Mouse (Mus musculus): ENCODE data around the gene Cd9. TPM values are rescaled to one million over a fixed set of nuclear protein-coding genes. Genes with fewer than 3 reads are reported as not detected.

The Cd9 gene
- total RNA-seq, 2 experiments from 2014 or later, result 39.6 to 40.7 TPM

- intact Hi-C loops (cut with DNase I), result no loop called here
Measured at GRCm38 (mm10) chr6:125469222-125469621, 25.4 kb downstream of the Cd9 start.

GRCm38 (mm10) chr6:125468179-125468960 lies 26.2 kb downstream of the Cd9 start:
- TF ChIP-seq CTCF (IDR thresholded peaks at IDR 0.05), result no peak
- peak in 1 of 2 experiments; percentile 18 for DNase-seq (ENCODE audit: extremely low spot score in 1 of 2, low spot score in 2 of 2)
- peak overlapping the region; percentile 64; the same call in 1 of the 2 replicates for H3K27ac ChIP-seq
- intact Hi-C loops (cut with DNase I), result loop anchor here (1.0 kb wide), 1 partner anchor 42 kb away; no protein-coding TSS in a partner anchor
- H3K4me3 ChIP-seq, result no peak overlapping the region

More at GRCm38 (mm10) chr6:125469222-125469621, 25.4 kb downstream of the Cd9 start:
- DNase-seq (ENCODE audit: extremely low spot score in 1 of 2, low spot score in 2 of 2), result no peak
- Histone ChIP-seq H3K27ac (no peak overlapping the region), H3K4me3 (no peak overlapping the region)
- no peak for TF ChIP-seq CTCF (IDR thresholded peaks at IDR 0.05)

- peak; percentile 48 for TF ChIP-seq CTCF (IDR thresholded peaks at IDR 0.05)
- Histone ChIP-seq H3K27ac (peak overlapping the region; percentile 64; the same call in 1 of the 2 replicates), H3K4me3 (no peak overlapping the region)
- intact Hi-C loops (cut with DNase I), result no loop called here
- DNase-seq (ENCODE audit: extremely low spot score in 1 of 2, low spot score in 2 of 2), result peak; percentile 21 to 58
Measured at GRCm38 (mm10) chr6:125467301-125467715, 27.3 kb downstream of the Cd9 start.

- TF ChIP-seq CTCF (IDR thresholded peaks at IDR 0.05), result no peak
- intact Hi-C loops (cut with DNase I), result no loop called here
- no peak overlapping the region for H3K27ac ChIP-seq
- DNase-seq (ENCODE audit: extremely low spot score in 1 of 2, low spot score in 2 of 2), result no peak
- no peak overlapping the region for H3K4me3 ChIP-seq
Measured at GRCm38 (mm10) chr6:125462312-125462711, 32.3 kb downstream of the Cd9 start.

GRCm38 (mm10) chr6:125461788-125462187 lies 32.8 kb downstream of the Cd9 start:
- no peak for DNase-seq (ENCODE audit: extremely low spot score in 1 of 2, low spot score in 2 of 2)
- TF ChIP-seq CTCF (IDR thresholded peaks at IDR 0.05), result no peak
- Histone ChIP-seq H3K27ac (no peak overlapping the region), H3K4me3 (no peak overlapping the region)
- intact Hi-C loops (cut with DNase I), result no loop called here

GRCm38 (mm10) chr6:125461325-125461724 lies 33.3 kb downstream of the Cd9 start:
- intact Hi-C loops (cut with DNase I), result no loop called here
- Histone ChIP-seq H3K4me3 (no peak overlapping the region), H3K27ac (no peak overlapping the region)
- no peak for TF ChIP-seq CTCF (IDR thresholded peaks at IDR 0.05)
- no peak for DNase-seq (ENCODE audit: extremely low spot score in 1 of 2, low spot score in 2 of 2)

GRCm38 (mm10) chr6:125460589-125460988 lies 34.0 kb downstream of the Cd9 start:
- intact Hi-C loops (cut with DNase I), result no loop called here
- no peak overlapping the region for H3K27ac ChIP-seq
- DNase-seq (ENCODE audit: extremely low spot score in 1 of 2, low spot score in 2 of 2), result no peak
- no peak overlapping the region for H3K4me3 ChIP-seq
- TF ChIP-seq CTCF (IDR thresholded peaks at IDR 0.05), result no peak

GRCm38 (mm10) chr6:125459903-125460302 lies 34.7 kb downstream of the Cd9 start:
- Histone ChIP-seq H3K4me3 (no peak overlapping the region), H3K27ac (no peak overlapping the region)
- no peak for DNase-seq (ENCODE audit: extremely low spot score in 1 of 2, low spot score in 2 of 2)
- intact Hi-C loops (cut with DNase I), result no loop called here
- TF ChIP-seq CTCF (IDR thresholded peaks at IDR 0.05), result no peak

- intact Hi-C loops (cut with DNase I), result no loop called here
- no peak for DNase-seq (ENCODE audit: extremely low spot score in 1 of 2, low spot score in 2 of 2)
- H3K27ac ChIP-seq, result no peak overlapping the region
- no peak overlapping the region for H3K4me3 ChIP-seq
- no peak for TF ChIP-seq CTCF (IDR thresholded peaks at IDR 0.05)
Measured at GRCm38 (mm10) chr6:125455806-125456520, 38.6 kb downstream of the Cd9 start.

- intact Hi-C loops (cut with DNase I), result no loop called here
- no peak for DNase-seq (ENCODE audit: extremely low spot score in 1 of 2, low spot score in 2 of 2)
- no peak for TF ChIP-seq CTCF (IDR thresholded peaks at IDR 0.05)
- H3K27ac ChIP-seq, result no peak overlapping the region
- H3K4me3 ChIP-seq, result no peak overlapping the region
Measured at GRCm38 (mm10) chr6:125454731-125455130, 39.9 kb downstream of the Cd9 start.

GRCm38 (mm10) chr6:125454299-125454698 lies 40.3 kb downstream of the Cd9 start:
- intact Hi-C loops (cut with DNase I), result no loop called here
- Histone ChIP-seq H3K4me3 (no peak overlapping the region), H3K27ac (no peak overlapping the region)
- DNase-seq (ENCODE audit: extremely low spot score in 1 of 2, low spot score in 2 of 2), result no peak
- TF ChIP-seq CTCF (IDR thresholded peaks at IDR 0.05), result no peak

- intact Hi-C loops (cut with DNase I), result no loop called here
- H3K27ac ChIP-seq, result no peak overlapping the region
- H3K4me3 ChIP-seq, result no peak overlapping the region
- DNase-seq (ENCODE audit: extremely low spot score in 1 of 2, low spot score in 2 of 2), result no peak
- TF ChIP-seq CTCF (IDR thresholded peaks at IDR 0.05), result no peak
Measured at GRCm38 (mm10) chr6:125447660-125448059, 46.9 kb downstream of the Cd9 start.
